Mouse (Mus musculus) embryonic facial prominence, embryonic 10.5 days (tissue): ENCODE measurements around the gene Pip4k2b. TPM values are rescaled to one million over a fixed set of nuclear protein-coding genes. Genes with fewer than 3 reads are reported as not detected.

Experiments
- DNase-seq: peaks from one replicate; pipeline ENCODE4 v3.0.0-alpha.2; 2017; ENCODE audit warnings: low spot score
- H3K27ac ChIP-seq: fragments of 300-500 bp; sonication (generic); replicated peaks from 2 replicates; pipeline ENCODE4 v1.5.1; 2016; ENCODE audit warnings: mild to moderate bottlenecking
- H3K27me3 ChIP-seq: fragments of 300-500 bp; sonication (generic); replicated peaks from 2 replicates; pipeline ENCODE4 v1.6.1; 2016; ENCODE audit warnings: low read depth, mild to moderate bottlenecking; ENCODE audit not compliant: poor library complexity, severe bottlenecking
- H3K36me3 ChIP-seq: fragments of 300-500 bp; sonication (generic); replicated peaks from 2 replicates; pipeline ENCODE4 v1.6.1; 2016; ENCODE audit warnings: mild to moderate bottlenecking, moderate library complexity
- H3K4me1 ChIP-seq: fragments of 300-500 bp; sonication (generic); 2 replicates; pipeline ENCODE4 v1.6.1; 2016
- H3K4me3 ChIP-seq: fragments of 300-500 bp; sonication (generic); 2 replicates; pipeline ENCODE4 v1.5.1; 2016; ENCODE audit warnings: mild to moderate bottlenecking, moderate library complexity
- H3K9me3 ChIP-seq: fragments of 300-500 bp; sonication (generic); 2 replicates; pipeline ENCODE4 v1.6.1; 2016; ENCODE audit warnings: mild to moderate bottlenecking
- WGBS: fragments of 180-500 bp; shearing (Covaris S2); methylation state at CpG from one replicate; pipeline ENCODE4 v1.1.7; 2016; 5-methylcytosine and 5-hydroxymethylcytosine counted together
- polyA plus RNA-seq: library from polyadenylated mRNA; unstranded; fragments of >200 nt; fragmentation: Nextera tagmentation; extraction: Ambion mirVana; gene quantifications from 2 replicates; pipeline ENCODE4 v1.2.1, GENCODE M21; 2016

Gene Pip4k2b
- polyA plus RNA-seq, 1 experiment from 2014 or later, result 2.1 TPM

DNA sequence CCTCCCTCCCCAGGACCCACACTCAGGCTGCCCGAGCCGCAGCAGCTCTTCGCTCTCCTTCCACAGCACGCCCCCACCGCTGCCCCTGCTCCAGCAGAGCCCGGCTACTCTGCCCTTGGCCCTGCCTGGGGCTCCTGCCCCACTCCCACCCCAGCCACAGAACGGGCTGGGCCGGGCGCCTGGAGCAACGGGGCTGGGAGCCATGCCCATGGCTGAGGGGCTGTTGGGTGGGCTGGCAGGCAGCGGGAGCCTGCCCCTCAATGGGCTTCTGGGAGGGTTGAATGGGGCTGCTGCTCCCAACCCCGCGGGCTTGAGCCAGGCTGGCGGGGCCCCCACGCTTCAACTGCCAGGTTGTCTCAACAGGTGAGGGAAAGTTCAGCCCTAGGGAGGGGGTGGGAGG is 66.2 kb downstream of the Pip4k2b start:
- no peaks in the 10 kb centered on the region for H3K9me3 ChIP-seq
- peak overlapping the region; percentile 40; the same call in 1 of the 2 replicates for H3K27ac ChIP-seq
- 71% methylated on average over 15 of the region's 15 CpGs for WGBS
- H3K27me3 ChIP-seq, result 0 out of 2 replicates have a peak, but pooled peaks cover 3% of the 10 kb centered on the region
- peaks cover 96% of the 10 kb centered on the region for H3K36me3 ChIP-seq
- peaks cover 31% of the 10 kb centered on the region for H3K4me1 ChIP-seq
- DNase-seq, result no peak
- H3K4me3 ChIP-seq, result no peak overlapping the region

DNA sequence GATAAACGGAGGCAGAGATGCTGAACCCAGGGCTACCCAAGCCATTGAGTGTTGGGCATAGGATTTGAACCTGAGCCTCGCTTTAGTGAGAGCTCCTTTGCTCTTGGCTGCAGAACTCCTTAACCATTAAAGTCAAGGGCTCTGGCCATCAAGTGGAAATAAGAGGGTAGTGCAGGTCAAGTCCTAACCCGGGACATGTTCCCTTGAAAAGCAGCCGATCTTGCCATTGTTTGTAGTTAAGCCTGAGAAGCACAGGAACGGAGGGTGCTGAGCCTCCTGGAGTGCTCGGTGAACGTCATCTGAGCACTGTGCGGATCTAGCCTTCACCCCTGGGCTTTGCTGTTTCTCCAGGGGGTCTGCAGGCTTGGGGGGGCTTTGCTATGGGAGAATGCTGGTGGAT is 66.7 kb downstream of the Pip4k2b start:
- peaks cover 31% of the 10 kb centered on the region for H3K4me1 ChIP-seq
- no peak for DNase-seq
- H3K27me3 ChIP-seq, result 0 out of 2 replicates have a peak, but pooled peaks cover 3% of the 10 kb centered on the region
- WGBS, result 37% methylated on average over 8 of the region's 8 CpGs
- no peaks in the 10 kb centered on the region for H3K9me3 ChIP-seq
- peaks cover 98% of the 10 kb centered on the region for H3K36me3 ChIP-seq
- H3K4me3 ChIP-seq, result no peak overlapping the region
- H3K27ac ChIP-seq, result peak overlapping the region; percentile 40; the same call in 1 of the 2 replicates

DNA sequence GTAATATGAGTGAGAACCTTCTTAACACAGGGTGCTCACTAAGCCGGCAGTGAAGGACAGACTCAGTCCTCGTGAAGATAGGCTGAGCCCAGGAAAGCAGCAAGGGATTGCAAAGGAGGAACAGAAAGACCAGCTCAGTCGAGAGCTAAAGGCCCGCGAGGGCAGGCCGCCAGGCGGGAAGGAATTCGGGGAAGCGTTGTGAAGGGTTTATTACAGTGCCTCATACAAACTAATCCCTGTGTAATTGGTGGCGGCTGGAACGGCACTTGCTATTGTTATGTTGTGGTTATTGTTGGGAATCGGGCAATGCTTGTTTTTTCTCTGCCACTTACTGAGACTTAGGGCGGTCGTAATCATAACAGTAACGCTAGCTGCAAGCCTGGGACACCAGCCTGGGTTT is 67.1 kb downstream of the Pip4k2b start:
- peaks cover 99% of the 10 kb centered on the region for H3K36me3 ChIP-seq
- H3K27me3 ChIP-seq, result 0 out of 2 replicates have a peak, but pooled peaks cover 3% of the 10 kb centered on the region
- no peak overlapping the region for H3K4me3 ChIP-seq
- H3K4me1 ChIP-seq, result peaks cover 31% of the 10 kb centered on the region
- H3K9me3 ChIP-seq, result no peaks in the 10 kb centered on the region
- 60% methylated on average over 15 of the region's 15 CpGs for WGBS
- 0 out of 2 replicates have a peak overlapping the region, but pooled peaks have one; percentile 40 for H3K27ac ChIP-seq
- DNase-seq, result no peak

DNA sequence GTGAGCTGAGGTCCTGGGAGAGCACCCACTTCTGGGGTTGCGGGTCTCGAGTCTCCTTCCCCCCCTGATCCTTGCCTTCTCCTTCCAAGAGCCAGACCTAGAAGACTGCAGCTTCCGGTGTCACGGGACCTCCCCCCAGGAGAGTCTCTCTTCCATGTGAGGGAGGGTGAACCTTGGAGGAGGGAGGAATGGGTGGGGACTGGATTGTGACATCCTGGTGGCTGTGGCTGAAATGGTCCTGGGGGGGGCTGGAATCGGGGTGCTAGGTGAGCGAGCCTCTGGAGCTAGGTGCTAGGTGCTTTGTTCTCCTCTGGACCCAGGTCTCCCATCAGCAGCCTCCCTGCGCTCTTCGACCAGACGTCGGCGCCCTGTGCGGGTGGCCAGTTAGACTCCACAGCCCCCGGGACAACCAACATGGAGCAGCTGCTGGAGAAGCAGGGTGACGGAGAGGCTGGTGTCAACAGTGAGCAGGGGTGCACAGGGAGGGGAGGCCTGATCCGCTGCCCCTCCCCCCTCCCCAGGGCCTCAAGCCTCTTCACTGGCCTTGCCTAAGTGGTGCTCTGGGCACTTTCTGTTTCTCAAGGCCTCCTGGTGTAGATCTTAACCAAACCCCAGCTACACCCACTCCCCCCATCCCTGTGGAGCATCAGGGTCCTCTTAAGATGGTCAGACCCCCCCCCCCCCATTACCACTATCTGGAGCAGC is 68.3 kb downstream of the Pip4k2b start:
- peaks cover 99% of the 10 kb centered on the region for H3K36me3 ChIP-seq
- no peaks in the 10 kb centered on the region for H3K27me3 ChIP-seq
- WGBS, result 77% methylated on average over 15 of the region's 15 CpGs
- no peak for DNase-seq
- no peak overlapping the region for H3K4me3 ChIP-seq
- H3K27ac ChIP-seq, result no peak overlapping the region
- no peaks in the 10 kb centered on the region for H3K9me3 ChIP-seq
- peaks cover 32% of the 10 kb centered on the region for H3K4me1 ChIP-seq

DNA sequence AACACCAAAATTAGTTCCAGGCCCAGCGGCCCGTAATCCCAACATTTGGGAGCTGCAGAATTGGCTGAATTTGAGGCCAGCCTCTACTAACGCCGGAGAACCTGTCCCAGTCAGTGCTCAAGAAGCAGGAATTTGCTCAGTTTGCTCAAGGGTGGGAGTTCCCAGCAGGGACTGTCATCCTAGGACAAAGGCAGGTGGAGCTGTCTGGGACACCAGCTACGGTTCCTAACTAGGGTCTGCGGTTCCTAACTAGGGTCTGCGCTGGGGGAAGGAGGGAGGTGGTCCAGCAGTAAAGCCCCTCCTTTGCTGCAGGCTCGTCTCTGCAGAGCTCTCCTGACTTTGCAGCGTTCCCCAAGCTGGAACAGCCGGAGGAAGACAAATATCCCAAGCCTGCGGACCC is 71.4 kb downstream of the Pip4k2b start:
- 85% methylated on average over 11 of the region's 11 CpGs for WGBS
- H3K9me3 ChIP-seq, result no peaks in the 10 kb centered on the region
- peaks cover 100% of the 10 kb centered on the region for H3K36me3 ChIP-seq
- no peak for DNase-seq
- peaks cover 55% of the 10 kb centered on the region for H3K4me1 ChIP-seq
- no peaks in the 10 kb centered on the region for H3K27me3 ChIP-seq
- H3K4me3 ChIP-seq, result no peak overlapping the region
- no peak overlapping the region for H3K27ac ChIP-seq

DNA sequence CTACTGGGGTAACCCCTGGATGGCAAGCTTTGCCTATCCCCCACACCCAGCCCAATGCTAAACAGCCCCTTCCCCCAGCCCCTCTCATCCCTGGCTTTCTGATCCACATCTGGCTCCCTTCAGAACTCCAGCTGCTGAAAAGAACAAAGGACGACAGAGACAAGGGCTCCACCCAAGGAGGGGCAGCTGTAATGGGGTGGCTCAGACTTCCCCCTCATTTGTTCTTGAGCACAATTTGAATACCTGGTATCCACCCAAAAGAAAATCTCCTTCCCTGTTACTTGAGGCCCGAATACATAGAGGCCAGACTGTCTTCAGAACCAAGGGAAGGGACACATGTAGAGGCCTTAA is 73.4 kb downstream of the Pip4k2b start:
- Histone ChIP-seq H3K27ac (peak overlapping the region; percentile 66), H3K27me3 (no peaks in the 10 kb centered on the region), H3K36me3 (peaks cover 100% of the 10 kb centered on the region), H3K4me3 (no peak overlapping the region), H3K4me1 (peaks cover 44% of the 10 kb centered on the region), H3K9me3 (no peaks in the 10 kb centered on the region)
- no peak for DNase-seq
- WGBS, result 45% methylated on average over 2 of the region's 2 CpGs

DNA sequence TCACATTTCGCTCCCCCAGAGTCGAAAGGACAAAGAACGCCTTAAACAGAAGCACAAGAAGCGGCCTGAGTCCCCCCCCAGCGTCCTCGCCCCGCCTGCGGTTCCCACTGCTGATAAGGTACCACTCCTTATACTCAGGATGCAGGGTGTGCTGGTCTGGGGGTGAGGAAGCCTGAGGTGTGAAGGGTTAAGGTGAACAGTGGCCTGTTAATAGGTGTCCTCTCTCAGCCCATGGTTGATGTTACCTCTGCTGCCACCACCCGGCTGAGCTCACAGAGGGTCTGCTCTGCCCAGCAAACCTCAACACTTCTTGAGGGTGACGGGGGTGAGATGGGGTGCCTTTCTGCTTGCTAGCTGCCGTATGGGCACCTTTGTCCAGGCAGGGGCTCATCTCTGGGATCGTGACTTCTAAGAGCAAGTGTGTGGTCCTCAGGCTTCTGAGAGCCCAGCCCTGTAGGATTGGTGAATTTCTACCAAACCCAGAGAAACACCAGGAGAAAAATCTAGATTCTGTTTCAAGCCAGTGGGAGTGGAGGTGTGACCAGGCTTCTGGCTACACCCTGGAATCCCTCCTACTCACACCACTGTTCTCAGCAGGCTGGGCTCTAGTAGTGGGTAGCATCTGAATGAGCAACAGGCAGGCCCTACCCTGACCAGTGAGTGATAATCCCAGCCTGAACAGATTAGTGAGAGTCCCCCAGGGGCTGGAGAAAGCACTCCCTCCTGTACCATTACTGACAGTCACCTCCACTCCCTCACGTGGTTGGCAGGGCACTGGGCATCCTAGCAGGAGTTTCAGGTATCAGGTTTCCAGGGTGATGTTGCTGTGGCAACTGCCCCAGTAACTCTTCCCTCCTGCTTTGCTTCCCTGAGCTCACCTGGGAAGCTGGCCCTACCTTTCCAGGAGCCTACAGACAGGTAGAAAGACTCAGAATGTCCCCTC is 74.0 kb downstream of the Pip4k2b start:
- WGBS, result 63% methylated on average over 13 of the region's 13 CpGs
- Histone ChIP-seq H3K36me3 (peaks cover 100% of the 10 kb centered on the region), H3K9me3 (no peaks in the 10 kb centered on the region), H3K4me3 (0 out of 2 replicates have a peak overlapping the region, but pooled peaks have one; percentile 5), H3K27me3 (no peaks in the 10 kb centered on the region), H3K27ac (peak overlapping the region; percentile 66), H3K4me1 (peaks cover 42% of the 10 kb centered on the region)
- no peak for DNase-seq

DNA sequence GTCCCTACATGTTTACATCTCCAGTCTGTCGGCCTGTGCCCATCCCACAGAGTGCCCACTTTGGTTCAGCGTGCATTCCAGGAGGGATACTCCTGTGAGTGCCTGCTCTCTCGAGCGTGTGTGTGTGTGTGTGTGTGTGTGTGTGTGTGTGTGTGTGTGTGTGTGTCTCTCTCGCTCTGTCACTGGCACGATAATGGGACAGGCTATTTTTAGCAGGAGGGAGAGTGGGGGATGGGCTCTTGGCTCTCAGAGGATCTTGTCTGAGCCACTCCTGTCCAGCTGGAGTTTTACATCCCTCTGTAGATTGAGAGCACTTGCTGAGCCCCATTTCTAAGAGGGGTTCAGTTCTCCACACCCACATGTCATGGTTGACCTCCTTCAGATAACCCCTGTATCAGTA is 74.7 kb downstream of the Pip4k2b start:
- Histone ChIP-seq H3K4me3 (peak overlapping the region; percentile 11; the same call in 1 of the 2 replicates), H3K27ac (peak overlapping the region; percentile 66; the same call in 1 of the 2 replicates), H3K36me3 (peaks cover 99% of the 10 kb centered on the region), H3K4me1 (peaks cover 48% of the 10 kb centered on the region), H3K9me3 (no peaks in the 10 kb centered on the region), H3K27me3 (no peaks in the 10 kb centered on the region)
- DNase-seq, result no peak
- WGBS, result 28% methylated on average over 6 of the region's 6 CpGs

DNA sequence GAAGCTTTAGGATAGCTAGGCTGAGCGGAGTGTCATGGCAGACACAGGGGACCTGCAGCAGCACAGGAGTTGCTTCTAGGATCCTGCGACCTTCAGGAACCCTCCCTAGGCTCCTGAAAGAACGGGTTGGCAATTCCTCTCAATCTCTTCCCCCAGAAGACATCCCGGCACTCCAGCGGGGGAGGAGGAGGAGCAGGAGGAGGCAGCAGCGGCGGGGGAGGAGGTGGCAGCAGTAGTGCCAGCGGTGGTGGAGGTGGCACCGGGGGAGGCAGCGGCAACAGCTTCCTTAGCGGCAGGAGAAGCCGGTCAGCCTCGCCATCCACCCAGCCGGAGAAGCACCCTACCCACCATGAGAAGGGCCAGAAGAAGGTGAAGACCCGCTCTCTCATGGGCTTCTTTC is 75.2 kb downstream of the Pip4k2b start:
- Histone ChIP-seq H3K36me3 (peaks cover 93% of the 10 kb centered on the region), H3K27me3 (no peaks in the 10 kb centered on the region), H3K4me3 (peak overlapping the region; percentile 11; the same call in 1 of the 2 replicates), H3K4me1 (peaks cover 54% of the 10 kb centered on the region), H3K9me3 (no peaks in the 10 kb centered on the region), H3K27ac (peak overlapping the region; percentile 52)
- WGBS, result 53% methylated on average over 15 of the region's 15 CpGs
- DNase-seq, result no peak

DNA sequence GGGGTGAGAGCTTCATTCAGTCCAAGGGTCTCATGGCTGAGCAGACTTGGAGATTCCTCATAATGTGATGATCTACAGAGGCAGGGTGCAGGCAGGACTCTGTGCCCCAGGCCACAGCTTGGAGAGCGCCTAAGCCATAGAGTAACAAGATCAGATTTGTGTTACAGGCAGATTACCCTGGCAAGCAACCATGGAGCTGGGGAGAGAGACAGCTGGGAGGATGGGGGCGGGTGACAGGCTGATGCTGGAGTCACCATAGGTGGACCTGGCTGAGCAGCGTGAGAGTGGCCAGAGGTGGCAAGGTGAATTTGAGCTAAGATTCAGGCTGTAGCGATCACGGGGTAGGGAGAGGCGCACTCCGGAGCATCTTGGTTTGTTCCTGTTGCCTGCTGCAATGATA is 76.3 kb downstream of the Pip4k2b start:
- Histone ChIP-seq H3K36me3 (peaks cover 82% of the 10 kb centered on the region), H3K27ac (no peak overlapping the region), H3K27me3 (no peaks in the 10 kb centered on the region), H3K4me3 (peak overlapping the region; percentile 13; the same call in 1 of the 2 replicates), H3K4me1 (peaks cover 58% of the 10 kb centered on the region), H3K9me3 (no peaks in the 10 kb centered on the region)
- no peak for DNase-seq
- 88% methylated on average over 7 of the region's 7 CpGs for WGBS

DNA sequence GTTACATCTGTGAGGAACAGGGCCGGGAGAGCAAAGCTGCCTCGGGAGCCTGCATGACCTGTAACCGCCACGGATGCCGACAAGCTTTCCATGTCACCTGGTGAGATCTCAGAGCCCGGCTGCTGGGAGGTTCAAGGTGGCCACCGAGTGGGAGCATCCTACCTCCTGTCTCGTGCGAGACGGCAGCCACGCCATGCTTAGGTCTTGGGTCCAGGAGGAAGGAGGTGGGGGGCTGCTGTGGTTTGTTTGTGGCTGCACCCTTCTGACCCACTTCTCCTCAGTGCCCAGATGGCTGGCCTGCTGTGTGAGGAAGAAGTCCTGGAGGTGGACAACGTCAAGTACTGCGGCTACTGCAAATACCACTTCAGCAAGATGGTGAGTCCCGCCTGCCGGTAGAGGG is 77.7 kb downstream of the Pip4k2b start:
- no peak for DNase-seq
- peaks cover 8% of the 10 kb centered on the region for H3K27me3 ChIP-seq
- H3K4me3 ChIP-seq, result no peak overlapping the region
- H3K27ac ChIP-seq, result 0 out of 2 replicates have a peak overlapping the region, but pooled peaks have one; percentile 2
- H3K36me3 ChIP-seq, result peaks cover 68% of the 10 kb centered on the region
- WGBS, result 91% methylated on average over 15 of the region's 15 CpGs
- H3K4me1 ChIP-seq, result peaks cover 68% of the 10 kb centered on the region
- no peaks in the 10 kb centered on the region for H3K9me3 ChIP-seq

DNA sequence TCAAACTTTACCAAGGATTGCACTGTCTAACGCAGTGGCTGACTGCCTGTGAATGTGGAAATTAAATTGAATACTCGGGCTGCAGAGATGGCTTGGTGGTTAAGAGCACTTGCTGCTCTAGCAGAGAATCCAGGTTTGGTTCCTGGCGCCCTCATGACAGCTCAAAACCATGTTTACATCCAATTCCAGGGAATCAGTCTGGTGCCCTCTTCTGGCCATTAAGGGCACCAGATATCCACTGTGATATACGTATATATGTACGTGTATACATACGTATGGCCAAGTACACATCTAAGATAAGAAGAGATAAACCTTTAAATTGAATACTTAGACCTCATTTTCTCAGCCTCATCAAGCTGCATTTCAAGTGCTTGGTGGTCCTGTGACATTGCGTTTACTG is 78.3 kb downstream of the Pip4k2b start:
- Histone ChIP-seq H3K36me3 (peaks cover 63% of the 10 kb centered on the region), H3K9me3 (no peaks in the 10 kb centered on the region), H3K27ac (no peak overlapping the region), H3K4me3 (no peak overlapping the region), H3K27me3 (peaks cover 14% of the 10 kb centered on the region), H3K4me1 (peaks cover 74% of the 10 kb centered on the region)
- 95% methylated on average over 7 of the region's 7 CpGs for WGBS
- no peak for DNase-seq
